Mouse (Mus musculus) midbrain, postnatal 0 days (tissue): ENCODE results near the gene Exosc2. TPM values are rescaled to one million over a fixed set of nuclear protein-coding genes. Genes with fewer than 3 reads are reported as not detected.
"Not testable (repeated sequence)": the region's sequence is repeated elsewhere in the genome, so short reads cannot be mapped to it uniquely, and the experiment has no call there.

Experiments used
- ATAC-seq: fragments of 200-750 bp; cut with Nextera tagmentation; 2 replicates; pipeline ENCODE4 v1.8.0; 2017; ENCODE audit warnings: moderate number of reproducible peaks, mild to moderate bottlenecking, moderate TSS enrichment, moderate library complexity; ENCODE audit not compliant: low FRiP score
- DNase-seq: peaks from one replicate; pipeline ENCODE4 v3.0.0-alpha.2; 2015; ENCODE audit warnings: low spot score
- H3K27ac ChIP-seq: fragments of 300-500 bp; sonication (generic); 2 replicates; pipeline ENCODE4 v1.5.1; 2014; ENCODE audit warnings: low read depth, mild to moderate bottlenecking, low read length, mixed read lengths
- H3K27me3 ChIP-seq: fragments of 300-500 bp; sonication (generic); 2 replicates; pipeline ENCODE4 v1.6.1; 2014; ENCODE audit warnings: low read length, control low read depth, mixed read lengths; ENCODE audit not compliant: insufficient read depth
- H3K36me3 ChIP-seq: fragments of 300-500 bp; sonication (generic); 2 replicates; pipeline ENCODE4 v1.6.1; 2014; ENCODE audit warnings: low read length, control low read depth, mixed read lengths; ENCODE audit not compliant: insufficient read depth
- H3K4me1 ChIP-seq: fragments of 300-500 bp; sonication (generic); 2 replicates; pipeline ENCODE4 v1.6.1; 2014; ENCODE audit warnings: mild to moderate bottlenecking, control low read depth, antibody characterized with exemption, low read length, mixed read lengths; ENCODE audit not compliant: insufficient read depth
- H3K4me2 ChIP-seq: fragments of 300-500 bp; sonication (generic); 2 replicates; pipeline ENCODE4 v1.6.1; 2014; ENCODE audit warnings: low read depth, mild to moderate bottlenecking, low read length, mixed read lengths; ENCODE audit not compliant: poor library complexity, severe bottlenecking
- H3K4me3 ChIP-seq: fragments of 300-500 bp; sonication (generic); 2 replicates; pipeline ENCODE4 v1.5.1; 2014; ENCODE audit warnings: low read depth, mild to moderate bottlenecking, low read length, moderate library complexity
- H3K9ac ChIP-seq: fragments of 300-500 bp; sonication (generic); replicated peaks from 2 replicates; pipeline ENCODE4 v1.6.1; 2014; ENCODE audit warnings: mild to moderate bottlenecking, low read length, moderate library complexity, mixed read lengths; ENCODE audit not compliant: poor library complexity, severe bottlenecking
- H3K9me3 ChIP-seq: fragments of 300-500 bp; sonication (generic); 2 replicates; pipeline ENCODE4 v1.6.1; 2016; ENCODE audit warnings: low read length, control low read depth
- CTCF ChIP-seq: IDR thresholded peaks from 2 replicates; pipeline ENCODE4 v1.5.1; 2016; ENCODE audit warnings: antibody characterized with exemption, mild to moderate bottlenecking
- WGBS: fragments of 180-500 bp; shearing (Covaris S2); extraction: QIAGEN DNeasy Blood & Tissue Kit; methylation state at CpG from one replicate; pipeline ENCODE4 v1.1.7; 2014; 5-methylcytosine and 5-hydroxymethylcytosine counted together
- polyA plus RNA-seq: library from polyadenylated mRNA; unstranded; fragments of >200 nt; fragmentation: Nextera tagmentation; extraction: Ambion mirVana; gene quantifications from 2 replicates; pipeline ENCODE4 v1.2.1, GENCODE M21; 2015
- total RNA-seq: library from RNA; depleted of rRNA; stranded (reverse); fragments of >200 nt; gene quantifications from 2 replicates; pipeline ENCODE4 v1.2.3, GENCODE M21; 2014

The Exosc2 gene
- total and polyA plus RNA-seq, 2 experiments from 2014 or later = 26.7 to 36.8 TPM

DNA sequence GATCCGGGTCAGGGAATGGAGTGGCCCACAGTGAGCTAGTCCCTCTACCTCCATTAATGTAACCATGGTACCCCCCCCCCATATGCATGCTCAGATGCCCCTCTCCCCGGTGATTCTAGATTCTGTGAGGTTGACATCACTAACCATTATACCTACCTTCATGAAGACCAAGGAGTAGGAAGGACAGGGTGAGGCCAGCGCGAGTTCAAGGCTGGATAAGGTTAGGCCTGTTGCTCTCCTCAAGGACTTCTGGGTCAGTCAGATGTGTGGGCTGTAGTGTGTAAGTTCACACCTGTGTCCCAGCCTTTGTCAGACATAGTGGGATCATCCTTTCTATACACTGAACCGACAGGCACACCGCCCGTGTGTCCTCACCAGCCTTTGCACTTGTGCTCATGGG is 14.1 kb upstream of the Exosc2 start:
- no peak for TF ChIP-seq CTCF
- Histone ChIP-seq H3K27ac (no peak overlapping the region), H3K4me2 (no peak overlapping the region), H3K36me3 (no peaks in the 10 kb centered on the region), H3K9me3 (no peaks in the 10 kb centered on the region), H3K4me3 (no peak overlapping the region), H3K9ac (no peak overlapping the region), H3K4me1 (no peaks in the 10 kb centered on the region), H3K27me3 (peaks cover 30% of the 10 kb centered on the region)
- WGBS = 88% methylated on average over 7 of the region's 7 CpGs
- ATAC-seq = no peak
- DNase-seq = no peak

DNA sequence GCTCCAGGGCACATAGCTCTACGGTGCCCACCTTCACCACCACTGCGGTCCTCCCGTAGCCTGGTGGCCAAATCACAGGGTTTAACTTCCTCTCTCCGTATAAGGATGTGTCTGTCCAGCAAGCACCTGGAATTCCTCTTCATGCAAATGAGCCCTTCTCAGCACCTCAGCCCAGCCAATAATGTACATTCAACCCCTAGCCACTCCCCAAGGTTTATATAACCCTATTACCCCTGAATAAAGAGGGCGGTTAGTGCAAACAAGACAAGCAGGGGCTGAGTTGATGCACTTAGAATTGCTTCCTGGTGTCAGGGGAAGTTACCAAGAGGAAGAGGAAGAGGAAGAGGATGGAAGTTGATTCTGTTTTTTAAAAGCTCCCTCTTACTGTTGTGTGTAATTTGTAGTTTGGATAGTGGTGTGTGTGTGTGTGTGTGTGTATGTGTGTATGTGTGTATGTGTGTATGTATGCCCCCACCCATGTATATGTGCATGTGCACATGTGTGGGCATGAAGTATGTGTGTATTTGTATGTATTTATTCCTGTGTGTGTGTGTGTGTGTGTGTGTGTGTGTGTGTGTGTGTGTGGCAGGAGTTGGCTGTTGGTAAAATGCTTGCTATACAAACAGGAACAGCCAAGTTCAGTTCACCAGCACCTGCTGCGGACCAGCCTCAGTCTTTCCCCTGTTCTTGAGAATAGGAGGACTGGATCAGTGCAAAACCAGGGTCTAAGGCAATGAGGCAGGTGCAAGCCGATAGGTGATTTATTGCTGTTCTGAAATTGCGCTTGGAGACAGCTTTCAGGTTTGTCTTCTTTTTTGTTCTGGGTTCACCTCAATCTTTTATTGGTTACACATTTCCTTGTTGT is 7.3 kb upstream of the Exosc2 start:
- H3K27ac ChIP-seq = no peak overlapping the region
- no peaks in the 10 kb centered on the region for H3K4me1 ChIP-seq
- no peak overlapping the region for H3K4me2 ChIP-seq
- DNase-seq = no peak
- TF ChIP-seq CTCF = no peak
- no peak for ATAC-seq
- H3K9me3 ChIP-seq = no peaks in the 10 kb centered on the region
- H3K4me3 ChIP-seq = no peak overlapping the region
- no peak overlapping the region for H3K9ac ChIP-seq
- H3K36me3 ChIP-seq = no peaks in the 10 kb centered on the region
- peaks cover 3% of the 10 kb centered on the region; the same call in 1 of the 2 replicates for H3K27me3 ChIP-seq
- 74% methylated on average over 8 of the region's 8 CpGs for WGBS

DNA sequence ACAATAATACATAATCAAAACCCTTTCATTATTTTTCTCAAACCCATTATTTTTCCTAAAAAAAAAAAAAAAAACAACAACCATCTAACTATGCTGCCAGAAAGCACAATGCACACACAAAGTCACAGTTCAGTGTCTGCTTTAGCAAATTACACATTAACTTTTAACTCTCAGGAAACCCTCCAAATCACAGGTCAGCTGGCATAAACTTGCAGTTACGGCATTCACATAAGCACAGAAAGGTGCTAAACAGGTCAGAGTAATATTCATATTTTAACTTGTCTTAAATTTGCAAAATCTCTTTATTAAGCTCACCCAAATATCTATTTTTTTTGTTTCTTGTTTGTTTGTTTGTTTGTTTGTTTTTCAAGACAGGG is 6.7 kb upstream of the Exosc2 start:
- Histone ChIP-seq H3K9me3 (no peaks in the 10 kb centered on the region), H3K4me2 (no peak overlapping the region), H3K4me3 (no peak overlapping the region), H3K9ac (no peak overlapping the region), H3K27me3 (peaks cover 3% of the 10 kb centered on the region; the same call in 1 of the 2 replicates), H3K27ac (no peak overlapping the region), H3K36me3 (no peaks in the 10 kb centered on the region), H3K4me1 (no peaks in the 10 kb centered on the region)
- DNase-seq (no peak), ATAC-seq (no peak)
- WGBS = 89% methylated on average over 1 of the region's 1 CpGs
- no peak for TF ChIP-seq CTCF

DNA sequence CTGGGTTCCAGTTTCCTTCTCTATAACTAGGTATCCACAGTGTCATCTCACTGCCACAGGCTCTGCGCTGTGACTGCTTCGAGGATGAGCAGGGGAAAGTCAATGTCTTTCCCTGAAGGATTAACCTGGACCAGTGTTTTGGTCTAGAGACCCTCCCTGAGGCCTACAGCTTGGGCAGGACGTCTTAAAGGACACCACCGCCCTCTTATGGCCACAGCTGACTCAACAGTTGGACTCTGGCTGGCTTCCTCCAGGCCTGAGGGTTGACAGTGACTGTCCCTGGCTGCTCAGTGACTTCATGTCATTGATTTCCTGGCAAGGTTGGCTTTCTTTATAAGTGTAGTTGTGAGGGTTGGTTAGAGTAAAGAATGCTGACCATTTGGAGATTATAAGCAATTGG is 3.2 kb upstream of the Exosc2 start:
- Histone ChIP-seq H3K9ac (no peak overlapping the region), H3K9me3 (no peaks in the 10 kb centered on the region), H3K4me3 (no peak overlapping the region), H3K36me3 (no peaks in the 10 kb centered on the region), H3K27me3 (no peaks in the 10 kb centered on the region; the same call in 1 of the 2 replicates), H3K4me1 (no peaks in the 10 kb centered on the region), H3K27ac (no peak overlapping the region), H3K4me2 (no peak overlapping the region)
- WGBS = 11% methylated on average over 4 of the region's 4 CpGs
- DNase-seq (peak; percentile 57), ATAC-seq (no peak)
- peak; percentile 63 for TF ChIP-seq CTCF

DNA sequence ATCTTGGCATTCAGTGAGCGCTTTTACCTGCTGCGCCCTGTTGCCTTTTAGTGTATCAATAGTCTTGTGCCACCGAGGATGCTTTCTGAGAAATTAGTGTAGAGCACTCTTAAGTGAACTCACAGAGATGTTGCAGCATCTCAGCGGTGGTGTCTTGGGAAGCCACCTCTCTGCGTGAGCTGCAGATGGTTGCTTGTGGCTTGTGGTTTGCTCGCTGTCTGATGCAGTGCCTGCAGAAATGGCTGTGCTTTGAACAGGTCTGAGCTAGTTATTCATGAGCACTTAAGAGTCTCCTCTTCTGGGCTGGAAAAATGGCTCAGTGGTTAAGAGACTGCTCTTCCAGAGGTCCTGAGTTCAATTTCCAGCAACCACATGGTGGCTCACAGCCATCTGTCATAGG is 8.1 kb downstream of the Exosc2 start:
- no peaks in the 10 kb centered on the region for H3K9me3 ChIP-seq
- no peaks in the 10 kb centered on the region for H3K27me3 ChIP-seq
- H3K27ac ChIP-seq = no peak overlapping the region
- 95% methylated on average over 6 of the region's 6 CpGs for WGBS
- DNase-seq (no peak), ATAC-seq (no peak)
- H3K4me3 ChIP-seq = no peak overlapping the region
- H3K4me1 ChIP-seq = no peaks in the 10 kb centered on the region
- no peak overlapping the region for H3K9ac ChIP-seq
- no peak overlapping the region for H3K4me2 ChIP-seq
- no peak for TF ChIP-seq CTCF
- H3K36me3 ChIP-seq = peaks cover 57% of the 10 kb centered on the region

DNA sequence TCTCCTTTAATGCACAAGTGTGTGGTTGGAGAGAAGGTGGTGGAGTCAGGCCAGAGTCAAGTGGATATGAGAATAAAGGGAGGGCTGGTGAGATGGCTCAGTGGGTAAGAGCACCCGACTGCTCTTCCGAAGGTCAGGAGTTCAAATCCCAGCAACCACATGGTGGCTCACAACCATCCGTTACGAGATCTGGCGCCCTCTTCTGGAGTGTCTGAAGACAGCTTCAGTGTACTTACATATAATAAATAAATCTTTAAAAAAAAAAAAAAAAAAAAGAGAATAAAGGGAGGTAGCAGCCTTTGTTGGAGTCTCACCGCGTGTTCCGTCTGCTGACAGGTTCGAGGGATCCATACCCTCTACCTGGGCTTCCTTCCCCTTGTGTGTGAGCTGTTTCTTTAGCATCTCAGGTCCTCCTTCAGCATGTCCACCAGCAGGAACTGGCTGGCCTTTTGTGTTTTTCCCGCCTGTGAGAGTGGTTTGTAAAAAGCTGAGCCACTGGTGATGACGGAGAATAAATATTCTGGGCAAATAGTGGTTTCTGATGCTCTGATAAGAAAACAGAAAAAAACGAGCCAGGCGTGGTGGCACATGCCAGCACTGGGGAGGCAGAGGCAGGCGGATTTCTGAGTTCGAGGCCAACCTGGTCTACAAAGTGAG is 10.7 kb downstream of the Exosc2 start:
- not testable (repeated sequence) for H3K9me3 ChIP-seq, H3K4me3 ChIP-seq, H3K4me1 ChIP-seq, H3K9ac ChIP-seq, H3K27ac ChIP-seq, ATAC-seq, DNase-seq, H3K4me2 ChIP-seq, H3K27me3 ChIP-seq
- peak; percentile 39 for TF ChIP-seq CTCF
- 87% methylated on average over 15 of the region's 15 CpGs for WGBS
- H3K36me3 ChIP-seq = peaks cover 34% of the 10 kb centered on the region
